Mouse (Mus musculus): ENCODE measurements around the gene Srsf2.
"Not testable (repeated sequence)": the region's sequence is repeated elsewhere in the genome, so short reads cannot be mapped to it uniquely, and the experiment has no call there.

Gene Srsf2

DNA sequence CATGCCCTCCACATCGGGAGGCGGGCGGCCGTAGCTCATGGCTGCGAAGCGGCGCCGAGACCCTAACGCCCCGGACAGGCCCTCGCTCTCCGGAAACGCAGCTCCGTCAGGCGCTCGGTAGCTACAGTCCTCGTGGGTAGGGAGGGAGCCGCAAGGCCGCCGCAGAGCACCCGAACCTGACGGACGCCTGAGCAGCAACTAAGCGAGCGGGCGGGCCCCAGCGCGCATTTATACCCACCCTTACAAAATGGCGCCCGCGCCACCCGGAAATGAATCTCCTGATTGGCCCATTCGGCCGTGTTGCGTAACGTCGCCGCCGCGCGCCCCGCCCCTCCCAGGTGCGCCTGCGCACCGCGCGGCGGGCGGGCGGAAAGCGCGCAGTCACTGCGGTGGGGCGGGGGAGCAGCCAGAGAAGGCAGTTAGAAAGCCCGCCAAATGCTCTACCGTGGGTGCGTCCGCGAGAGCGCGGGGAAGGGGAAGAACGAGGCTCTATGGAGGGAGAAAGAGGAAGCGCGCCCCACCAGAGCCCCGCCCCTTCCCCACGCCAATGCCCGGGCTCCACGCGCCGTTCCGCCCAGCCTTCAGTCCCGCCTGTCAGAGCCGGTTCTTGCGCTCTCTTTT is at the start of gene Srsf2:
Gene Srsf2 (minus strand): TSS at position 204 of the 621 bp plus-strand sequence.
- DNase-seq (ENCODE audit: low read depth): peak; percentile 89

DNA sequence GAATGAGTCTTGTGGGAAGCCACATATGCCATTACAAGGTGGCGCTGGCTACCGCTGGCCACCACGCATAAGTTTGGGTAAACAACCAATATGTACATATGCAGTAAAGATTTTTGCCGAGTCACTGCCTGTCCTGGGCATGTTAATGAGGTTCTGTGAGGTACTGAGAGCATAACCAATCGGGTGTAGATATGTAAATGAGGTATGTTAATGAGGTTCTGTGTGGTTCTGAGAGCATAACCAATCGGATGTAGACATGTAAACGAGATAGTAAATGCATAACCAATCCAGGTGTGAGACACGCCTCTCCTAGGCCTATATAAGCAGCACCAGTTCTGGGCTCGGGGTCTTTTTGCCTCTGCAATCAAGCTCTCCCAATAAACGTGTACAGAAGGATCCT is 49.7 kb upstream of the Srsf2 start:
- not testable (repeated sequence) for DNase-seq (ENCODE audit: low read depth)

- no peak for DNase-seq (ENCODE audit: low read depth)
Measured at GRCm38 (mm10) chr11:116899247-116899646, 46.4 kb upstream of the Srsf2 start.

GRCm38 (mm10) chr11:116895402-116895801 is 42.5 kb upstream of the Srsf2 start:
- no peak for DNase-seq (ENCODE audit: low read depth)

- no peak for DNase-seq (ENCODE audit: low read depth)
Measured at GRCm38 (mm10) chr11:116893532-116894442, 40.9 kb upstream of the Srsf2 start.

DNA sequence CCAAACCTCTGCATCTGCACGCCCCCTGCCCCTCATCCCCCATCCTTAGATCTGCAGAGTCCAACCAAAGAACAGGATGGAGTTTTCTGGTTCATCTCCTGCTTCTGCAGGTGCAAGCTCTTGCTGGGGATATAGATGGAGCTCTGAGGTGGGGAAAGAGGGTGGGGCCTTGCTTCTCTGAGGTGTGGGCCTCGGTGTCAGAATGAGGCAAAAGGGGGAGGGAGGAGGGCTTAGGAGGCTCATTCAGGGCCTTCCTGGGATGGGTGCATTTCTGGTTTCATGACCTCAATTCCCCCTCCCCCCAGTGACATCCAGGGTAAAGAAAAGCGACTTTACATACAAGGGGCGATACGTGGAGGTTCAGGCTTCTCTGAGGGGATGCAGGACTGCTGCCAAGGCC is 34.2 kb upstream of the Srsf2 start:
- no peak for DNase-seq (ENCODE audit: low read depth)

- peak; percentile 62 for DNase-seq (ENCODE audit: low read depth)
Measured at GRCm38 (mm10) chr11:116885275-116886151, 32.6 kb upstream of the Srsf2 start.

GRCm38 (mm10) chr11:116884061-116884460 is 31.2 kb upstream of the Srsf2 start:
- DNase-seq (ENCODE audit: low read depth): no peak

GRCm38 (mm10) chr11:116882446-116882845 is 29.6 kb upstream of the Srsf2 start:
- DNase-seq (ENCODE audit: low read depth): no peak

GRCm38 (mm10) chr11:116881440-116881839 is 28.5 kb upstream of the Srsf2 start:
- DNase-seq (ENCODE audit: low read depth): no peak

DNA sequence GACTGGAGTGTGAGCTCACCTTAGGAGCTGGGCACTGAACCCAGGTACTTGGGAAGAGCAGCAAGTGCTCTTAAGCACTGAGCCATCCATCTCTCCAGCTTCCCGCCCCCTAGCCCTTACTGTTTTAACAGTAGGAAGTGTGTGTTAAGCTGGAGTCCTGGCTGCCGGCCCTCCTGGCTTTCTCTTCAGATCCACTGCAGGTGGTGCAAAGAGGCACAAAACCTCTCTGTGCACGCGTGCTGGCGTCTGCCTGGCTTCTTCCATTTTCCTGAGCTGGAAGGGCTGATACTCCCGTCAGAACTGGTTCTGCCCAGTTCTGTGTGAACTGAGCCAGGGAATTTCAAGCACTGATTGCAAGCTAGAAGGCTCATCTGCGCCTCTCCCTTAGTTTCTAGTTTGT is 27.9 kb upstream of the Srsf2 start:
- no peak for DNase-seq (ENCODE audit: low read depth)

DNA sequence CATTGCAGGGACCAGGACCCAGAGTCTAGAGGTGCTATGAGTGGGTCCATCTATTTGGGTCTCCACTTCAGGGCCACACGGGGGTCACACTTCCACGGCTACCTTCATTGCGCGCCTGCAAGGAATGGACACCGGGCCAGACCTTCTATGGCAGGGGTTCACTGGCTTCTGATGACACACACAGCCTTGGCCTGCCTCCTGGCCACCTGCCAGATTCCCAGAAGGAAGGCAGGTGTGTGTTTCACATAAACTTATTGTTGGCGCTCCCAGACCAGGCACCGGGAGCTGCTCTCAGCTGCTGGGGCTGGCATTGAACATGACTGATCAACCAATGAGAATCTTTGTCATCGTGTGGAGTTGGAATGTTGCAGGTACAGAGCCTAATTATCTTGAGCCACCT is 25.6 kb upstream of the Srsf2 start:
- no peak for DNase-seq (ENCODE audit: low read depth)

DNA sequence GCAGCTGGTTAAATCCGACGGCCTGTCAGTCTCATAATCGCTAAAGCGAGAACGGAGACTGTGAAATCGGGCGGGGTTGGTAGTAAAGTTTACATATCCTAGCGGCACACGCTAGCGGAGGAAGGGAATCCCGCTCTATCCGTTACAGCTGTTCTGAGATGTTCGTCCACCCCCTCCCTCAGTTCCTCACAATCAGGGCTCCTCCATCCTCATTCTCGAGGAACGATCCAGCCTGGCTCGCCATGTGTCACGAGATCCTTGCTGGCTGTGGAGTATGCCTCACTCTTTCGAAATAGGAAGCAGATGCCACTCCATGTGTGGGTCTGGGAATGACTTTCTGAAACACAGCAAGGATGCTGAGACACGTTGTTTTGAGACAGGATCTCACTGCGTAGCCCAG is 21.1 kb upstream of the Srsf2 start:
- no peak for DNase-seq (ENCODE audit: low read depth)

- no peak for DNase-seq (ENCODE audit: low read depth)
Measured at GRCm38 (mm10) chr11:116871538-116871937, 18.6 kb upstream of the Srsf2 start.

DNA sequence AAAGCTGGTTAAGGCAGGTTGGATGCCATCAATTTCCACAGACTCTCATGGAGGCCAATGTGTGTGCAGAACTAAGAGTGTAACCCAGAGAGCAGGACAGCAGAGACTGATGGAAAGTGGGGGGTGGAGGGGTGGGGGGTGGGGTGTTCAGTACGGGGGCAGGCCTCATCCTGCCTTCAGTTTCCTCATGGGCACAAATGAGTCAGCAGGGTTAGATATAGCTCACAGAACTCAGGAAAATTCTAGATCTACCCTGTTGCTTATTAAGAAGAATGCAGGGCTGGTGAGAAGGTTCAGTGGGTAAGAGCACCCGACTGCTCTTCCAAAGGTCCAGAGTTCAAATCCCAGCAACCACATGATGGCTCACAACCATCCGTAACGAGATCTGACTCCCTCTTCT is 16.7 kb upstream of the Srsf2 start:
- no peak for DNase-seq (ENCODE audit: low read depth)

DNA sequence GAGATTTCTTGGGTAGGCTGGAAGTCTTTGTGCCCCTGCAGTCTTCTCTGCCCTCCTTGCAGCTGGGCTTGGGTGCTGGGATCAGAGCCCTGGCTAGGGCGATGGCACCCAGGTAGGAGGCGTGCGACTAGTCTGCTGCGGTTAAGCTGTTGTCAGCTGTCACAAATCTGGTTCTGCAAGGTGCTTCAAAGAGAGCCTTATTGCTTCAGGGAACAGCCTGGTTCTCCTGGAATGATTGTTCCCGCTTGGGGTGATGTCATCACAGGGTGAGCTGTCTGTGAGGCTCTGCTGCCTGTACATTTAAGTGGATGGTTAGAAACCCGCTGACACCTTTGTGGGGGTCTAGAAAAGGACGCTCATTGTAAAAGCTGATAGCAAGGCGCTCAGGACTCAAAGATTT is 16.3 kb upstream of the Srsf2 start:
- DNase-seq (ENCODE audit: low read depth): no peak

DNA sequence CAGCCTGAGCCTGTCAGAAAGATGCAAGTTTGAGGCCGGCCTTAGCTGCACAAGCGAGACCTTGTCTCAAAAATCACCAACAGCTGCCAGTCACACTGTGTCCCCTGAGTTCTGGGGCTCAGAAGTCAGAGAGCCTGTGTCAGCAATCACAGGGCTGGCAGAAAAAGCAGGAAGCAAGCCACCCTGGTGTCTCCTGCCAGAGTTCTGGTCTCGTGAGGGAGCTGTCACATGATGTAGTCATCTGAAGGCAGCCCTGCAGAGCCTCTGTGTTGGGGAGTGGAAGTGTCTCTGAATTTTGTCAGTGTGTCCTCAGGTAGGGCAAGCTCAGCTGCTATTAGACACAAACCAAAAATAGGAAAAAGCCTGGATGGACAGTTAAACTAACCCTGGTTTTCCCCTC is 15.2 kb upstream of the Srsf2 start:
- DNase-seq (ENCODE audit: low read depth): no peak

DNA sequence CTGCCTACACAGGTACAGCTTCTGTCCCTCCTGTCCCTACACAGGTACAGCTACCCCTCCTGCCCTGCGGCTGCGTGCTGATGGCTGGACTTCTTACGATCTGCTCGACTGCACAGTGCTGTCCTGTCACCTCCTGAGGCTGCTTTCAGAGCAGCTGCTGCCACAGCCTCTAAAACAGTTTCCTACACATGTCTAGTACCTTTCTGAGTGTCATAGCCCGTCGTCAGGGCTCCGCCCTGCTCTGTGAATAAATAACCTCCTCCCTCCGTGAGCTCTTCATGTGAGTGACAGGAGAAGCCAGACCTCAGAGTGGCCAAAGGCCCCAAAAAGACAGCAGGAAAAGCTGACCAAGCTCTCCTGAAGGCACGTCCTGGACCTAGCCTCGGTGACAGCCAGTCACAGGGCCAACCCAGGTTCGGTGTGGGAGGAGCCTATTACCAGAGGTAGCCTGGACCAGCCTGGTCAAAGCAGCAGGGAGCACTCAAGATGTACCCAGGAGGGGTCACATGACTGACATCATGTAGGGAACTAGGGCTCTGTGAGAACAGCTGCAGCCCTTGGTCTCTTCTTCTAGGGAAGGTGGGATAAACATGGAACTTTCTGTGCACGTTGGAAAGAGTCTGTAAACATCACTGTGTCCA is 13.2 kb upstream of the Srsf2 start:
- no peak for DNase-seq (ENCODE audit: low read depth)

GRCm38 (mm10) chr11:116864444-116864843 is 11.6 kb upstream of the Srsf2 start:
- DNase-seq (ENCODE audit: low read depth): no peak

GRCm38 (mm10) chr11:116857183-116857850 is 4.4 kb upstream of the Srsf2 start:
- DNase-seq (ENCODE audit: low read depth): no peak

DNA sequence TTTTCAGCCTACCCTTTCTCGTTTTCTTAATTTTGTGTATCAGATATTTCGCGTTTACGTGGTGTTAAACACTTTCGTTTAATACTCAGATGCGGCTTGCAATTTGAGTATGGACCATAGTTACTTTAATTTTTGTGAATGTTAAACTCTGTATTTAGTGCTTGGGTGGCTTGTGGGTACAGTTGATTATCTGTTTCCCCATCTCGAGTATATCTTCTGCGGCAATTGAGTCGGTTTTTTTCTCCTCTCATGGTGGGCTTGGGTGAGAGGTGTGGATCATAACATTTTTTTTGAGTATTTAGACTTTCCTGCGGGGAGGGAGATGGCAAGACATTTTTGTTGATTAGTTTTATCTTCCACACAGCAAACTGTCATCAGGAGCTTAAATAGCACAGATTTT is 1.4 kb upstream of the Srsf2 start:
- DNase-seq (ENCODE audit: low read depth): no peak

Measured in c-Kit-positive CD71-negative TER-119-negative erythroid progenitor cells, embryonic 14.5 days (primary cell).